Mouse (Mus musculus) hindbrain, postnatal 0 days (tissue): ENCODE results near the gene Cela3b. TPM values are rescaled to one million over a fixed set of nuclear protein-coding genes. Genes with fewer than 3 reads are reported as not detected.

Experiments
- ATAC-seq: fragments of 200-750 bp; cut with Nextera tagmentation; 2 replicates; pipeline ENCODE4 v1.8.0; 2017; ENCODE audit warnings: mild to moderate bottlenecking, moderate TSS enrichment, moderate library complexity
- DNase-seq: peaks from one replicate; pipeline ENCODE4 v3.0.0-alpha.2; 2015; ENCODE audit warnings: low spot score
- H3K27ac ChIP-seq: fragments of 300-500 bp; sonication (generic); 2 replicates; pipeline ENCODE4 v1.5.1; 2014; ENCODE audit warnings: mild to moderate bottlenecking
- H3K27me3 ChIP-seq: fragments of 300-500 bp; sonication (generic); 2 replicates; pipeline ENCODE4 v1.6.1; 2014; ENCODE audit warnings: low read length, mixed read lengths; ENCODE audit not compliant: insufficient read depth
- H3K36me3 ChIP-seq: fragments of 300-500 bp; sonication (generic); 2 replicates; pipeline ENCODE4 v1.6.1; 2014; ENCODE audit warnings: low read length, mixed read lengths; ENCODE audit not compliant: insufficient read depth
- H3K4me1 ChIP-seq: fragments of 300-500 bp; sonication (generic); 2 replicates; pipeline ENCODE4 v1.6.1; 2014; ENCODE audit warnings: antibody characterized with exemption, low read length, mixed read lengths; ENCODE audit not compliant: insufficient read depth
- H3K4me2 ChIP-seq: fragments of 300-500 bp; sonication (generic); 2 replicates; pipeline ENCODE4 v1.6.1; 2014; ENCODE audit warnings: low read depth, mild to moderate bottlenecking, low read length, moderate library complexity, mixed read lengths
- H3K4me3 ChIP-seq: fragments of 300-500 bp; sonication (generic); 2 replicates; pipeline ENCODE4 v1.5.1; 2014; ENCODE audit warnings: low read length
- H3K9ac ChIP-seq: fragments of 300-500 bp; sonication (generic); replicated peaks from 2 replicates; pipeline ENCODE4 v1.6.1; 2014; ENCODE audit warnings: mild to moderate bottlenecking, low read length, moderate library complexity, mixed read lengths
- H3K9me3 ChIP-seq: fragments of 300-500 bp; sonication (generic); 2 replicates; pipeline ENCODE4 v1.6.1; 2016; ENCODE audit warnings: low read length, mixed read lengths
- CTCF ChIP-seq: IDR thresholded peaks from 2 replicates; pipeline ENCODE4 v1.5.1; 2016; ENCODE audit warnings: antibody characterized with exemption, control low read depth, low read depth
- WGBS: fragments of 180-500 bp; shearing (Covaris S2); extraction: QIAGEN DNeasy Blood & Tissue Kit; methylation state at CpG from one replicate; pipeline ENCODE4 v1.1.7; 2014; 5-methylcytosine and 5-hydroxymethylcytosine counted together
- polyA plus RNA-seq: library from polyadenylated mRNA; unstranded; fragments of >200 nt; fragmentation: Nextera tagmentation; extraction: Ambion mirVana; gene quantifications from 2 replicates; pipeline ENCODE4 v1.2.1, GENCODE M21; 2015
- total RNA-seq: library from RNA; depleted of rRNA; stranded (reverse); fragments of >200 nt; gene quantifications from 2 replicates; pipeline ENCODE4 v1.2.3, GENCODE M21; 2014

Cela3b gene
- total and polyA plus RNA-seq, 2 experiments from 2014 or later: not detected

- Histone ChIP-seq H3K4me1 (peaks cover 10% of the 10 kb centered on the region), H3K4me2 (peak overlapping the region; percentile 99), H3K9ac (peak overlapping the region; percentile 63; the same call in 1 of the 2 replicates), H3K4me3 (peak overlapping the region; percentile 60), H3K27ac (no peak overlapping the region), H3K9me3 (no peaks in the 10 kb centered on the region), H3K27me3 (no peaks in the 10 kb centered on the region), H3K36me3 (no peaks in the 10 kb centered on the region)
- ATAC-seq (no peak), DNase-seq (no peak)
- TF ChIP-seq CTCF: no peak
- WGBS: 40% methylated on average over 15 of the region's 15 CpGs
Observed at GRCm38 (mm10) chr4:137469845-137470692, 39.7 kb upstream of the Cela3b start.

GRCm38 (mm10) chr4:137469081-137469844 is 38.9 kb upstream of the Cela3b start:
- H3K9me3 ChIP-seq: no peaks in the 10 kb centered on the region
- H3K4me3 ChIP-seq: peak overlapping the region; percentile 60
- H3K9ac ChIP-seq: peak overlapping the region; percentile 63
- no peak for TF ChIP-seq CTCF
- peaks cover 10% of the 10 kb centered on the region for H3K4me1 ChIP-seq
- H3K36me3 ChIP-seq: no peaks in the 10 kb centered on the region
- H3K27ac ChIP-seq: peak overlapping the region; percentile 63
- 8% methylated on average over 20 of the region's 20 CpGs for WGBS
- DNase-seq (peak; percentile 77), ATAC-seq (peak; percentile 52)
- H3K4me2 ChIP-seq: peak overlapping the region; percentile 99
- H3K27me3 ChIP-seq: no peaks in the 10 kb centered on the region

- peak within 1 kb of the TSS; percentile 99 for H3K4me2 ChIP-seq
- under 1% methylated on average over 61 of the region's 72 CpGs for WGBS
- H3K27me3 ChIP-seq: no peaks in the 10 kb centered on the region
- DNase-seq (peak; percentile 94), ATAC-seq (peak; percentile 90)
- peak within 1 kb of the TSS; percentile 63 for H3K9ac ChIP-seq
- H3K36me3 ChIP-seq: no peaks in the 10 kb centered on the region
- no peaks in the 10 kb centered on the region for H3K9me3 ChIP-seq
- peak within 1 kb of the TSS; percentile 60 for H3K4me3 ChIP-seq
- peak within 1 kb of the TSS; percentile 63 for H3K27ac ChIP-seq
- peaks cover 10% of the 10 kb centered on the region for H3K4me1 ChIP-seq
- TF ChIP-seq CTCF: no peak; the same call in 1 of the 2 replicates
Observed at GRCm38 (mm10) chr4:137468260-137469080, 38.1 kb upstream of the Cela3b start, which contains the start of gene Hspg2. Gene Hspg2, plus strand, starts transcription at chr4:137468769.

DNA sequence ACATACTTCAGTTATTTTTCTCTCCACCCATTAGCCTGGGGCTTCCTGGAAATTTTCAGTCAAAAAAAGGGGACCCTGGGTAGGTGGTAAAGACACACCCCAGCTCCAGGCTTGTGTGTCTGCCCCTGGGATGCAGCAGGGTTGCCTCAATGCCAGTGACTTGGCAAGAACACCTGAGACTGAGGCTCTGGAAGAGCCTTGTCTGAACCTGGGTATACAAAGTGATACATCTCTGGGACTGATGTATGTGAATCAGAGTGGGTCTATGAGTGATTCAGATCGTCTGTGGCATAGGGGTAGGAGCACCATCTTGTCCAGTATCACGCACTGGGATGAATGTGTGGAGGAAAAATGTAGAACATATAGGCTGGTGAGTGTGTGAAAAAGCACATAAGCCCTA is 37.2 kb upstream of the Cela3b start:
- Histone ChIP-seq H3K27me3 (no peaks in the 10 kb centered on the region), H3K36me3 (no peaks in the 10 kb centered on the region), H3K9ac (no peak overlapping the region), H3K9me3 (no peaks in the 10 kb centered on the region), H3K4me3 (no peak overlapping the region), H3K4me1 (peaks cover 10% of the 10 kb centered on the region), H3K27ac (no peak overlapping the region; the same call in 1 of the 2 replicates), H3K4me2 (no peak overlapping the region)
- no peak for ATAC-seq
- no peak for DNase-seq
- no peak for TF ChIP-seq CTCF
- 80% methylated on average over 2 of the region's 2 CpGs for WGBS

GRCm38 (mm10) chr4:137466991-137467390 is 36.7 kb upstream of the Cela3b start:
- WGBS: 62% methylated on average over 4 of the region's 4 CpGs

More at GRCm38 (mm10) chr4:137466991-137467390, 36.7 kb upstream of the Cela3b start:
- no peak overlapping the region for H3K27ac ChIP-seq
- no peak for TF ChIP-seq CTCF
- H3K9ac ChIP-seq: no peak overlapping the region
- H3K36me3 ChIP-seq: no peaks in the 10 kb centered on the region
- H3K9me3 ChIP-seq: no peaks in the 10 kb centered on the region
- H3K27me3 ChIP-seq: no peaks in the 10 kb centered on the region
- no peak overlapping the region for H3K4me3 ChIP-seq
- no peak overlapping the region for H3K4me2 ChIP-seq
- DNase-seq (no peak), ATAC-seq (no peak)
- H3K4me1 ChIP-seq: peaks cover 10% of the 10 kb centered on the region
